ENCODE assay signal across 9 mouse cellular contexts in genomic region chr11:115858354-115858753, GRCm38 (mm10). TPM values are rescaled to one million over a fixed set of nuclear protein-coding genes. Genes with fewer than 3 reads are reported as not detected.
DNase-seq lines count a peak whose midpoint lies in the region; ATAC-seq lines count a peak whose summit lies in the region.
"Had no signal": no experiment of that assay in that cellular context is flagged by ENCODE, and none has a peak within 500 bp of the region (broad histone marks: within the 10 kb centered on the region; RNA-seq: fewer than 3 reads in every experiment).

Gene Myo15b (plus strand): TSS chr11:115858406.

- peaks cover 3% of the 10 kb centered on the region for H3K36me3 ChIP-seq in megakaryocyte, embryonic 14.5 days (replicated peaks; ENCODE audit: low read length)
- H3K36me3 ChIP-seq in forebrain, embryonic 16.5 days (ENCODE audit: control insufficient read depth, insufficient read depth): no peaks in the 10 kb centered on the region
- H3K36me3 ChIP-seq in liver, embryonic 11.5 days (ENCODE audit: control insufficient read depth, insufficient read depth, low read length): peaks cover 10% of the 10 kb centered on the region; the same call in 1 of the 2 replicates
- peaks cover 6% of the 10 kb centered on the region; the same call in 1 of the 2 replicates for H3K36me3 ChIP-seq in stomach, embryonic 14.5 days (ENCODE audit: control insufficient read depth, insufficient read depth, low read length)

- peaks cover 89% of the 10 kb centered on the region for H3K27me3 ChIP-seq in megakaryocyte, embryonic 14.5 days (replicated peaks)
- H3K27me3 ChIP-seq in forebrain, embryonic 16.5 days (replicated peaks; ENCODE audit: control insufficient read depth, insufficient read depth, low read length): peaks cover 40% of the 10 kb centered on the region
- peaks cover 49% of the 10 kb centered on the region for H3K27me3 ChIP-seq in liver, embryonic 11.5 days (replicated peaks; ENCODE audit: control insufficient read depth, insufficient read depth, low read length)
- peaks cover 27% of the 10 kb centered on the region for H3K27me3 ChIP-seq in stomach, embryonic 14.5 days (ENCODE audit: control insufficient read depth, insufficient read depth, low read length)

- DNase-seq in liver, embryonic 11.5 days (ENCODE audit: low spot score): no peak
- DNase-seq in frontal cortex, postnatal 36 days (ENCODE audit: low spot score in 2 of 2): no peak
- no peak for DNase-seq in gastrocnemius, postnatal 4 days (ENCODE audit: low spot score in 2 of 2)
- no peak for DNase-seq in layer of hippocampus, postnatal 25 days (ENCODE audit: extremely low spot score in 1 of 2, low spot score in 1 of 2)
- DNase-seq: layer of hippocampus, postnatal 36 days had no signal

- peaks cover 21% of the 10 kb centered on the region for H3K4me1 ChIP-seq in megakaryocyte, embryonic 14.5 days
- H3K4me1 ChIP-seq in forebrain, embryonic 16.5 days (replicated peaks; ENCODE audit: control insufficient read depth, insufficient read depth, low read length): peaks cover 10% of the 10 kb centered on the region
- H3K4me1 ChIP-seq in liver, embryonic 11.5 days (replicated peaks; ENCODE audit: control insufficient read depth, insufficient read depth, low read length): peaks cover 12% of the 10 kb centered on the region; the same call in 1 of the 2 replicates
- 0 out of 2 replicates have a peak, but pooled peaks cover 5% of the 10 kb centered on the region for H3K4me1 ChIP-seq in stomach, embryonic 14.5 days (ENCODE audit: control insufficient read depth, insufficient read depth, low read length)

- 11% methylated on average over 27 of the region's 27 CpGs for WGBS in forebrain, embryonic 16.5 days
- 14% methylated on average over 27 of the region's 27 CpGs for WGBS in liver, embryonic 11.5 days
- 16% methylated on average over 27 of the region's 27 CpGs for WGBS in stomach, embryonic 14.5 days

- H3K4me2 ChIP-seq in forebrain, embryonic 16.5 days (ENCODE audit: low read length): peak within 1 kb of the TSS; percentile 52
- peak within 1 kb of the TSS; percentile 80 for H3K4me2 ChIP-seq in liver, embryonic 11.5 days
- H3K4me2 ChIP-seq in stomach, embryonic 14.5 days (replicated peaks; ENCODE audit: low read depth, low read length): peak within 1 kb of the TSS; percentile 69

- no peak for ATAC-seq in megakaryocyte, adult 5-6 weeks (ENCODE audit: poor library complexity, severe bottlenecking)
- no peak for ATAC-seq in forebrain, embryonic 16.5 days
- no peak for ATAC-seq in liver, embryonic 11.5 days (replicated peaks; ENCODE audit: low FRiP score)
- no peak for ATAC-seq in stomach, embryonic 14.5 days (ENCODE audit: insufficient number of reproducible peaks, insufficient read depth, low FRiP score, low read depth)

- H3K9ac ChIP-seq in forebrain, embryonic 16.5 days (replicated peaks; ENCODE audit: low read depth, low read length): 0 out of 2 replicates have a peak within 1 kb of the TSS, but pooled peaks have one; percentile 39
- peak within 1 kb of the TSS; percentile 40 for H3K9ac ChIP-seq in liver, embryonic 11.5 days (ENCODE audit: low read depth, low read length)
- H3K9ac ChIP-seq in stomach, embryonic 14.5 days (replicated peaks; ENCODE audit: low read depth, low read length): peak within 1 kb of the TSS; percentile 42; the same call in 1 of the 2 replicates

- peaks cover 9% of the 10 kb centered on the region for H3K9me3 ChIP-seq in megakaryocyte, embryonic 14.5 days
- no peaks in the 10 kb centered on the region for H3K9me3 ChIP-seq in forebrain, embryonic 16.5 days (ENCODE audit: control insufficient read depth, low read length)
- no peaks in the 10 kb centered on the region for H3K9me3 ChIP-seq in liver, embryonic 11.5 days (ENCODE audit: control insufficient read depth, low read length)
- no peaks in the 10 kb centered on the region for H3K9me3 ChIP-seq in stomach, embryonic 14.5 days (ENCODE audit: control insufficient read depth, low read depth, low read length)

- H3K27ac ChIP-seq in forebrain, embryonic 16.5 days (ENCODE audit: low read length): no peak within 1 kb of the TSS
- no peak within 1 kb of the TSS for H3K27ac ChIP-seq in liver, embryonic 11.5 days (ENCODE audit: low read depth, low read length)
- no peak within 1 kb of the TSS for H3K27ac ChIP-seq in stomach, embryonic 14.5 days (ENCODE audit: low read length)

- H3K4me3 ChIP-seq in megakaryocyte, embryonic 14.5 days (replicated peaks): peak within 1 kb of the TSS; percentile 88
- peak within 1 kb of the TSS; percentile 36 for H3K4me3 ChIP-seq in forebrain, embryonic 16.5 days (replicated peaks; ENCODE audit: low read length)
- peak within 1 kb of the TSS; percentile 49 for H3K4me3 ChIP-seq in liver, embryonic 11.5 days (ENCODE audit: low read depth, low read length)
- H3K4me3 ChIP-seq in stomach, embryonic 14.5 days (ENCODE audit: low read depth, low read length): peak within 1 kb of the TSS; percentile 39

RNA-seq across cellular contexts. Expression of gene Myo15b, which starts in this region (rescaled TPM):
- 0.48 TPM in 1 of 2 replicates, not detected in the other for polyA plus RNA-seq in megakaryocyte, embryonic 14.5 days (2012; ENCODE audit: insufficient read depth, low replicate concordance)
- total RNA-seq in megakaryocyte, adult 5-6 weeks (2015): 0.51 TPM in 1 of 2 replicates, not detected in the other
- 0.04 and 0.33 TPM in 2 replicates for total RNA-seq in megakaryocyte, adult 5-6 weeks (2017)
- 0.18 TPM in 1 of 2 replicates, not detected in the other for polyA plus RNA-seq in forebrain, embryonic 16.5 days (2015; fragmentation: Nextera tagmentation; extraction: Ambion mirVana)
- 0.56 and 0.89 TPM in 2 replicates for polyA plus RNA-seq in liver, embryonic 11.5 days (2014; fragmentation: Nextera tagmentation; extraction: Ambion mirVana)
- 3.1 and 5.9 TPM in 2 replicates for polyA plus RNA-seq in stomach, embryonic 14.5 days (2014; fragmentation: Nextera tagmentation; extraction: Ambion mirVana)
- under 1 TPM; 0.37 to 0.60 TPM for total RNA-seq in gastrocnemius, postnatal 4 days (2021)
- total RNA-seq in layer of hippocampus, postnatal 25 days (2021): under 1 TPM; 0.27 to 0.28 TPM

Comparison
In these comparisons a context has a peak if more than half of its experiments do, and no peak if none do; other contexts are left out.
1. H3K4me3 ChIP-seq: peak in every context shown above with its lines; median percentile 88 in megakaryocyte, embryonic 14.5 days; 49 in liver, embryonic 11.5 days; 39 in stomach, embryonic 14.5 days; 36 in forebrain, embryonic 16.5 days.